Mouse (Mus musculus): ENCODE measurements around the gene Fastk. TPM values are rescaled to one million over a fixed set of nuclear protein-coding genes. Genes with fewer than 3 reads are reported as not detected.

Gene Fastk
- polyA plus RNA-seq, 1 experiment from 2014 or later, result 91.5 TPM

DNA sequence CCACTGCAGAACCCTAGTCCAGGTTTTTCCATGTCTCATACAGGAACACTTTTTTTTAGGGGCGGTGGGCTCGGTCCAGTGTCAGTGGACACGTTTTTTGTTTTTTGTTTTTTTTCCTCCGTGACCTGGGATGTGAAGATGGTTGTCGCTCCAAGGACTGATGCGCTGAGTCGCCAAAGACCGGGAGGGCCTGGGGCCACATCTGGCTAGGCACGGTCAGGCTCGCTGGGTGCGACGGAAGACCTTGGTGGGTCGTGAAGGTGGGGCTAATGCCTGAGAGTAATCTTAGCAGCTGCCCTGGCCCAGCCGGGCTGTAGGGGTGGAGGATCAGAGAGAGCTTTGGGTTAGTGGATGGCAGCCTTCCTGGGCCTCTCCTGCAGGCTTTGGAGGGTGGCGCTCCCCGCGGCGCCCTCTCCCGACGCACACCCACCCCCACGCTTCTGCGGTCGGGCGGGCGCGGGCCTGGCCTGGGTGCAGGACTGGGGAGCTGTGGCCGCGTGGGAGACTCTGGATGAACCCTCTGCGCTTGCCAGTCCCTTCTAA lies 7.7 kb upstream of the Fastk start:
- no peaks in the 10 kb centered on the region for H3K9me3 ChIP-seq (ENCODE audit: low read depth, low read length)

DNA sequence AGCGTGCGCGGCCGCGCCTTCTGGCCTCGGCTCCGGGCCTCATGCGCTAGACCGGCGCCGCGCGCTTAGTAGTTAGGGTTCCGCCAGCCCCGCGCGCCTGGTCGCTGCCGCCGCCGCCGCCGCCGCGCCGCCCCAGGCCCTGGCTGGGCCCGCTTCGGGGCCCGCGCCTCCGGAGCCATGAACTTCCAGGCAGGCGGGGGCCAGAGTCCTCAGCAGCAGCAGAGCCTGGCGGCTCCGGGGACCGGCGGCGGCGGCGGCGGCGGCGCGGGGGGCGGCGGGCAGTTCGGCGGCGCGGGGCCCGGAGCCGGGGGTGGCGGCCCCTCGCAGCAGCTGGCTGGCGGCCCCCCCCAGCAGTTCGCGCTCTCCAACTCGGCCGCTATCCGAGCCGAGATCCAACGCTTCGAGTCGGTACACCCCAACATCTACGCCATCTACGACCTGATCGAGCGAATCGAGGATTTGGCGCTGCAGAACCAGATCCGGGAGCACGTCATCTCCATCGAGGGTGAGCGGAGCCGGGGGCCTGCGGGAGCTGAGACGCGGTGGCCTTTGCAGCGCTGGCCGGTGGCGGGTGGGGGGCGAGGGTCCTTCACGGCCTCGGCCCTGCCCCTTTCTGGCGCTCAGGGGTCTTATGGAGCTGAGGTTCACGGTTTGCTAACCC lies 7.1 kb upstream of the Fastk start, which contains the start of gene Agap3:
TSS of gene Agap3 (plus strand) at position 148 of the 661 bp plus-strand sequence.
- DNase-seq (peak; percentile 58), ATAC-seq (ENCODE audit: insufficient read depth) (0 out of 2 replicates have a peak, but pooled peaks have one; percentile 1)
- peaks cover 25% of the 10 kb centered on the region for H3K4me1 ChIP-seq (ENCODE audit: insufficient read depth)
- peak within 1 kb of the TSS; percentile 78 for H3K27ac ChIP-seq (ENCODE audit: low read depth)
- WGBS, result under 1% methylated on average over 59 of the region's 85 CpGs
- peak within 1 kb of the TSS; percentile 80 for H3K4me3 ChIP-seq (ENCODE audit: low read depth, low read length)
- no peaks in the 10 kb centered on the region for H3K9me3 ChIP-seq (ENCODE audit: low read depth, low read length)
- no peak for TF ChIP-seq CTCF (IDR thresholded peaks at IDR 0.05; ENCODE audit: low read depth)
- no peaks in the 10 kb centered on the region for H3K36me3 ChIP-seq (ENCODE audit: insufficient read depth)
- peak within 1 kb of the TSS; percentile 96 for H3K4me2 ChIP-seq
- H3K27me3 ChIP-seq (ENCODE audit: insufficient read depth, low read length), result no peaks in the 10 kb centered on the region
- H3K9ac ChIP-seq, result peak within 1 kb of the TSS; percentile 89

More for the DNA sequence above, 7.7 kb upstream of the Fastk start:
- TF ChIP-seq CTCF (IDR thresholded peaks at IDR 0.05; ENCODE audit: low read depth), result no peak
- WGBS, result under 1% methylated on average over 29 of the region's 29 CpGs
- DNase-seq, result peak; percentile 44
- Histone ChIP-seq H3K36me3 (ENCODE audit: insufficient read depth) (no peaks in the 10 kb centered on the region), H3K27me3 (ENCODE audit: insufficient read depth, low read length) (no peaks in the 10 kb centered on the region), H3K9ac (peak overlapping the region; percentile 89), H3K4me2 (peak overlapping the region; percentile 96), H3K4me1 (ENCODE audit: insufficient read depth) (peaks cover 25% of the 10 kb centered on the region), H3K27ac (ENCODE audit: low read depth) (peak overlapping the region; percentile 78), H3K4me3 (ENCODE audit: low read depth, low read length) (peak overlapping the region; percentile 80)
- no peak for ATAC-seq (ENCODE audit: insufficient read depth)

DNA sequence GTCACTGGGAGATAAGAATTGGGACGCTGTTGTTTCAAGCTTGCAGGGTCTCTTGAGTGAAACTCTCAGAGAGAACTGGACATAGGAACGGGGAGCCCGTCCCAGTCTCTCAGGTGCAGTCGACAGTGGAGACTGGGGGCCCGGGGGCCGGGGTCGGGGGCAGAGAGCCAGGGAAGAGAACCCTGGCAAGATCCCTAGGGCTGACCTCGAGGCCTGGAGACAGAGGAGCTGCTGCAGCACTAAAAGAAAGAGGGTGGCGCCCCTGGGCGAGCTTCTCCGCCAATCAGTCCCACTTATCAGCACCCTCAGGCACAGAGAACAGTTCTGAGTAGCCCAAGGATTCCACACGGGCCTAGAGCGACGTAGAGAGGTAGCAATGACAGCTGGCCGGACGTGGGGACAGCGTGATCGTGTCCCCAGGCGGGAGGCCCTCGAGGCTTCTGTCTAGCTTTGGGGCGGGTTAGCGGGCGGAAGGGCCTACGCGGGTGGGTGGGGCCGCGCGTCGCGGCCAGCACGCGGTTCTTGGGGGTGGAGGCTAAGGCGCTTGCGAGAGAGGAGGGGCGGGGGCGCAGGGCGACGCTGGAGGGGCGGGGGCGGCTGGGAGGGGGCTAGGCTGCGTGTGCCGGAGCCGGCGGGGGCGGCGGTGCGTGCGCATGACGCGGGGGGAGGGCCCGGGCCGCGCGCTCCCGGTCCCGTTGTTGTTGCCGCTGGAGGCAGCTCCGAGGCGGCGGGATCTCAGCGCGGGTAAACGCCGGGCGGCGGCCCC lies 6.4 kb upstream of the Fastk start:
- H3K4me2 ChIP-seq, result peak overlapping the region; percentile 96
- no peak for TF ChIP-seq CTCF (IDR thresholded peaks at IDR 0.05; ENCODE audit: low read depth)
- H3K27me3 ChIP-seq (ENCODE audit: insufficient read depth, low read length), result no peaks in the 10 kb centered on the region
- H3K9me3 ChIP-seq (ENCODE audit: low read depth, low read length), result no peaks in the 10 kb centered on the region
- DNase-seq (peak; percentile 93), ATAC-seq (ENCODE audit: insufficient read depth) (peak; percentile 82)
- 3% methylated on average over 41 of the region's 66 CpGs for WGBS
- peak overlapping the region; percentile 89 for H3K9ac ChIP-seq
- H3K36me3 ChIP-seq (ENCODE audit: insufficient read depth), result no peaks in the 10 kb centered on the region
- peak overlapping the region; percentile 78 for H3K27ac ChIP-seq (ENCODE audit: low read depth)
- H3K4me3 ChIP-seq (ENCODE audit: low read depth, low read length), result peak overlapping the region; percentile 80
- peaks cover 25% of the 10 kb centered on the region for H3K4me1 ChIP-seq (ENCODE audit: insufficient read depth)

DNA sequence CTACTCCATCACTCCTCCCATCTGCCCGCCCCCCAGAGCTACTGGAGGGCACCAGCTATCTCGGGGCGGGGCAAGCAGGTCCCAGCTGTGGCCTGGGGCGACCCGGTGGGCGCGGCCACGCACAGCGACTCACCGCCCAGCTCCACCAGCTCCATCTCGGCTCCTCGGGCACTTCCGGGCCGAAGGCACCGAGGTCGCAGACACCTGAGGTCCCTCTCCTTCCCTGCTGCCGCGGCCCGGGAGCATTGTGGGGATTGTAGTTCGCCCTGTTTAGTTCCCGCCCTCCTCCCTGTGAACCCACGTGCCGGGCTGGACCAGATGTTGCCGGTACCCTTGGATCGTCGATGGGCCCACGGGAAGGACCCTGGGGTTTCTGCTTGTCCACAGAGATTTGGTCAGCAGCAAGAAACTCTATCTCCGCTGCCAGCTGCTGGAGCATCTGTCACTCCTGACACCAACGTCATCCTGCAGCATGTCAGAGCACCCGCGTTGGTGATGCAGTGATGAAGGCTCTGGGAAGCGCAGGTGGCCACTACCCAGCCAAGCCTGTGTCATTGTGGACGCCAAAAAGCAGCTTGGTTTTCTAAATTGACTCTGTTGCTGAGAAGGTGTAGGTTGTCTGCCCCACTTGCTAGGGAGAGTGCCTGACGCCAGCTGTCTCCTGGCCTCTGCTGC lies 2.7 kb upstream of the Fastk start, which contains the start of gene Tmub1:
TSS of gene Tmub1 (minus strand) at position 231 of the 675 bp plus-strand sequence.
- no peak for TF ChIP-seq CTCF (IDR thresholded peaks at IDR 0.05; ENCODE audit: low read depth)
- peak within 1 kb of the TSS; percentile 46 for H3K9ac ChIP-seq

DNA sequence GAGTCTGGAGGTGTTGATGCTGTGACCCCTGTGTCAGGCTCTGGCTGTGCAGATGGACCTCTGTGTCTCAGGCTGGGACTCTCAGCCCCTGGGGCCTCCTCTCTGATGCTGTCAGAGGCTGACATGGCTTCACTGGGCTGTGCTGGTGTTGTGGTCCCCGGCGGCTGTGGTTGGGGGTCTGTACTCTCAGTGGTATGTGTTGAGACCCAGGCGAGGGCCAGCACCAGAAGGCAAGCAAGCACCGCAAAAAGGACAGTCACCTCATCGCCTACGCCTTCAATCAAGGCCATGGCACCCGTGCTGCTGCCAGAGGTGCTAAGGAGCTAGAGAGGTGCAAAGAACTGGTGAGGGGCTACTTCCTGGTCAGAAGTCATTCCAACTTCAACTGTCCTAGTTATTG lies 1.5 kb upstream of the Fastk start:
- H3K36me3 ChIP-seq (ENCODE audit: insufficient read depth), result peaks cover 18% of the 10 kb centered on the region
- H3K9ac ChIP-seq, result no peak overlapping the region
- no peak overlapping the region for H3K4me3 ChIP-seq (ENCODE audit: low read depth, low read length)
- no peak for TF ChIP-seq CTCF (IDR thresholded peaks at IDR 0.05; ENCODE audit: low read depth)
- peak overlapping the region; percentile 74; the same call in 1 of the 2 replicates for H3K4me2 ChIP-seq
- WGBS, result 85% methylated on average over 7 of the region's 7 CpGs
- H3K27me3 ChIP-seq (ENCODE audit: insufficient read depth, low read length), result no peaks in the 10 kb centered on the region
- H3K4me1 ChIP-seq (ENCODE audit: insufficient read depth), result peaks cover 20% of the 10 kb centered on the region
- H3K27ac ChIP-seq (ENCODE audit: low read depth), result no peak overlapping the region
- DNase-seq (no peak), ATAC-seq (ENCODE audit: insufficient read depth) (no peak)
- H3K9me3 ChIP-seq (ENCODE audit: low read depth, low read length), result no peaks in the 10 kb centered on the region

More for the DNA sequence above, 2.7 kb upstream of the Fastk start, which contains the start of gene Tmub1:
- H3K27ac ChIP-seq (ENCODE audit: low read depth), result no peak within 1 kb of the TSS
- ATAC-seq (ENCODE audit: insufficient read depth) (peak; percentile 39), DNase-seq (peak; percentile 77)
- H3K9me3 ChIP-seq (ENCODE audit: low read depth, low read length), result no peaks in the 10 kb centered on the region
- H3K4me2 ChIP-seq, result peak within 1 kb of the TSS; percentile 74
- peaks cover 8% of the 10 kb centered on the region for H3K36me3 ChIP-seq (ENCODE audit: insufficient read depth)
- H3K4me3 ChIP-seq (ENCODE audit: low read depth, low read length), result peak within 1 kb of the TSS; percentile 57
- WGBS, result 1% methylated on average over 34 of the region's 34 CpGs
- H3K4me1 ChIP-seq (ENCODE audit: insufficient read depth), result peaks cover 20% of the 10 kb centered on the region
- H3K27me3 ChIP-seq (ENCODE audit: insufficient read depth, low read length), result no peaks in the 10 kb centered on the region

DNA sequence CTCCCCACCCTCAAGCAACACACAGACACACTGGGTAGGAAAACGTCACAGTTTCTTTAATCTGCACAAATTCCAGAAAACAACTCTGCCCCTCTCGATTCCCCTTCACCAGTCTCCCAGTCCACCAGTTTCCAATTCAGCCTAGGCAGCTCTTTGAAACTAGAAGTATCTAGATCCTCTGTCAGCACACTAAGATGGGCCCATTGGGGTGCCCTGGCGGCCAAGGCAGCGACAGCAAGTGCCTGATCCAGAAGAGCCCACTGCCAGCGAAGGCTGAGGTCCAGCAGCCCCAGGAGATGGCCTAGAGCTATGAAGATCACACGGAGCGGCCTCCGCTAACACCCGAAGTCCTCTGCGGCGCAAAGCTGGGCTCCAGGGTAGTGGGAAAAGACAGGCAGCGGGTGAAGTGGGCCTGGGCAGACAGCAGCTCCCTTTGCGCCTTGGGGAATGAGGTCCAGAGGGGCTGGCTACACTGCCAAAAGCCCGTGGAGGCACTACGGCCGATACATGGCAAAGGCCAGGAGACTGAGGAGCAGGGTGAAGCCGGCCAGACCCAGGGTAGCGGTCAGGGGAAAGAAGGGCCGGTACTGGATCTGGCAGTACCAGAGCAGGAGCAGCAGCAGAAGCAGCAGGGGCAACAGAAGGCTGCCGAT lies 467 bp upstream of the Fastk start:
- peak; percentile 19; the same call in 1 of the 2 replicates for TF ChIP-seq CTCF (IDR thresholded peaks at IDR 0.05; ENCODE audit: low read depth)
- WGBS, result 54% methylated on average over 20 of the region's 20 CpGs
- no peaks in the 10 kb centered on the region for H3K9me3 ChIP-seq (ENCODE audit: low read depth, low read length)
- peak overlapping the region; percentile 88 for H3K27ac ChIP-seq (ENCODE audit: low read depth)
- DNase-seq (no peak), ATAC-seq (ENCODE audit: insufficient read depth) (peak; percentile 1; the same call in 1 of the 2 replicates)
- peaks cover 29% of the 10 kb centered on the region for H3K36me3 ChIP-seq (ENCODE audit: insufficient read depth)
- H3K4me2 ChIP-seq, result peak overlapping the region; percentile 98
- peak overlapping the region; percentile 86 for H3K4me3 ChIP-seq (ENCODE audit: low read depth, low read length)
- peaks cover 14% of the 10 kb centered on the region; the same call in 1 of the 2 replicates for H3K4me1 ChIP-seq (ENCODE audit: insufficient read depth)
- H3K9ac ChIP-seq, result peak overlapping the region; percentile 89
- H3K27me3 ChIP-seq (ENCODE audit: insufficient read depth, low read length), result no peaks in the 10 kb centered on the region

Measured in lung, embryonic 14.5 days (tissue).